15 mouse cellular contexts compared by ENCODE assay signal in genomic region chr16:76335913-76336312, GRCm38 (mm10).
"Had no signal": no experiment of that assay in that cellular context is flagged by ENCODE, and none has a peak within 500 bp of the region (broad histone marks: within the 10 kb centered on the region; RNA-seq: fewer than 3 reads in every experiment).

No protein-coding gene starts in this region.

- H3K27me3 ChIP-seq: limb, embryonic 12.5 days; limb, embryonic 15.5 days; megakaryocyte, embryonic 14.5 days had no signal

- H3K4me1 ChIP-seq: limb, embryonic 15.5 days had no signal

- ATAC-seq: intestine, postnatal 0 days; lung, postnatal 0 days had no signal

- H3K9me3 ChIP-seq: limb, embryonic 15.5 days had no signal

- H3K4me3 ChIP-seq: limb, embryonic 12.5 days; limb, embryonic 15.5 days; megakaryocyte, embryonic 14.5 days had no signal

- DNase-seq: kidney, adult 2 months; kidney, postnatal 36 days; left cerebral cortex, postnatal 4 days; lung, embryonic 14.5 days; midbrain, embryonic 14.5 days; thymus, adult 18-20 months; thymus, postnatal 36 days had no signal

- H3K9ac ChIP-seq: limb, embryonic 12.5 days; limb, embryonic 15.5 days; lung, embryonic 14.5 days had no signal

- H3K4me2 ChIP-seq: limb, embryonic 12.5 days; limb, embryonic 15.5 days; lung, embryonic 14.5 days; midbrain, embryonic 11.5 days had no signal

- H3K27ac ChIP-seq: kidney, postnatal 0 days; limb, embryonic 12.5 days; limb, embryonic 15.5 days; macrophage had no signal
